Mouse (Mus musculus): ENCODE results near the gene Bach2.

GRCm38 (mm10) chr4:32477977-32478660 lies 239.5 kb downstream of the Bach2 start:
- TF ChIP-seq CTCF (IDR thresholded peaks at IDR 0.05; ENCODE audit: extremely low read depth, insufficient read depth, insufficient read length, insufficient replicate concordance) (no peak), POLR2A (IDR thresholded peaks at IDR 0.05; ENCODE audit: low read depth, low read length) (no peak)

All from spleen, adult 2 months (tissue).